In the genomic region with DNA sequence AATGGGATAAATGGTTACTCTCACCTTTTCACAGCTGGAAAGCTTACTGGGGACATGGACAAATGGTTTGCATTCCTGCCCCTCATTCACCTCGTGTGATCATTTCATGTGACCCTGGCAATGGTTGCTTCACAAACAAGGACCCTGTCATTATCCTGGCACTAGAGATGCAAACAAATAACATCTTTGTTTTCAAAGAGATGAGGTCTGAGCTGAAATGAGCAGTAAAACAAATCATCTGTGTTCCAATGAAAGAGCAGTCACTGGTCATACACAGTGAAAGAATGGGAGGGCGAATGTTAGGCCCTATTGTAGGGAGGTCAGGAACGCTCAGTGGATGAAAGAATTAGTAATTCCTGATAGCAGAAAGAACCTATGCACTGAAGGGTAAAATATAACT, we compare ENCODE assay signal across 29 mouse cellular contexts.
DNase-seq lines count a peak whose midpoint lies in the region; ATAC-seq lines count a peak whose summit lies in the region.
"Had no signal": no experiment of that assay in that cellular context is flagged by ENCODE, and none has a peak within 500 bp of the region (broad histone marks: within the 10 kb centered on the region; RNA-seq: fewer than 3 reads in every experiment).

No protein-coding gene starts in this region.

- no peak overlapping the region for H3K27ac ChIP-seq in hindbrain, embryonic 13.5 days
- H3K27ac ChIP-seq: gastrocnemius, adult 2 months; heart, adult 2 months; limb, embryonic 10.5 days; limb, embryonic 15.5 days; liver, embryonic 13.5 days; neural tube, embryonic 15.5 days had no signal

- H3K9me3 ChIP-seq in hindbrain, embryonic 13.5 days, result no peaks in the 10 kb centered on the region
- H3K9me3 ChIP-seq: G1E; heart, embryonic 12.5 days; limb, embryonic 10.5 days; limb, embryonic 15.5 days; liver, embryonic 13.5 days; neural tube, embryonic 15.5 days had no signal

- 56% methylated on average over 3 of the region's 3 CpGs for WGBS in hindbrain, embryonic 13.5 days

- no peak overlapping the region for H3K4me3 ChIP-seq in hindbrain, embryonic 13.5 days
- H3K4me3 ChIP-seq: gastrocnemius, adult 2 months; heart, adult 2 months; heart, embryonic 12.5 days; limb, embryonic 10.5 days; limb, embryonic 15.5 days; liver, embryonic 13.5 days; neural tube, embryonic 15.5 days had no signal

- no peak for ATAC-seq in hindbrain, embryonic 13.5 days (ENCODE audit: low FRiP score)
- ATAC-seq: forebrain, embryonic 14.5 days; lung, postnatal 0 days had no signal

- DNase-seq in cerebellum, adult 9-11 months, result peak; percentile 13
- no peak for DNase-seq in cerebellum, postnatal 4 days (ENCODE audit: low spot score in 2 of 2)
- DNase-seq in layer of hippocampus, adult 9-11 months, result peak; percentile 60
- no peak for DNase-seq in layer of hippocampus, postnatal 10 days (ENCODE audit: low spot score in 2 of 2)
- DNase-seq in right cerebral cortex, adult 18-20 months, result peak; percentile 8
- DNase-seq in right cerebral cortex, adult 2 months (ENCODE audit: low spot score in 2 of 2), result no peak
- DNase-seq: cerebellum, adult 11 months; cerebellum, postnatal 14 days; kidney, adult 11 months; kidney, postnatal 14 days; liver, embryonic 13.5 days; lung, adult 18-20 months; midbrain, embryonic 14.5 days; retina, postnatal 1 day; spleen, adult 18-20 months; thymus, adult 18-20 months; thymus, postnatal 25 days had no signal

- no peaks in the 10 kb centered on the region for H3K36me3 ChIP-seq in hindbrain, embryonic 13.5 days
- H3K36me3 ChIP-seq: G1E; heart, embryonic 12.5 days; limb, embryonic 10.5 days; limb, embryonic 15.5 days; liver, embryonic 13.5 days; neural tube, embryonic 15.5 days had no signal

- H3K27me3 ChIP-seq in hindbrain, embryonic 13.5 days, result no peaks in the 10 kb centered on the region
- H3K27me3 ChIP-seq: heart, embryonic 12.5 days; limb, embryonic 15.5 days; liver, embryonic 13.5 days; neural tube, embryonic 15.5 days; Patski had no signal

- peaks cover 4% of the 10 kb centered on the region for H3K4me1 ChIP-seq in hindbrain, embryonic 13.5 days (replicated peaks)
- H3K4me1 ChIP-seq: limb, embryonic 10.5 days; liver, embryonic 13.5 days; neural tube, embryonic 15.5 days had no signal

- H3K4me2 ChIP-seq in hindbrain, embryonic 13.5 days, result no peak overlapping the region
- H3K4me2 ChIP-seq: heart, embryonic 12.5 days; hindbrain, embryonic 14.5 days; limb, embryonic 15.5 days; liver, embryonic 13.5 days; neural tube, embryonic 15.5 days had no signal

- H3K9ac ChIP-seq in hindbrain, embryonic 13.5 days, result no peak overlapping the region
- H3K9ac ChIP-seq: heart, embryonic 12.5 days; hindbrain, embryonic 14.5 days; limb, embryonic 15.5 days; liver, embryonic 13.5 days; neural tube, embryonic 15.5 days had no signal

Comparison
In these comparisons a context has a peak if more than half of its experiments do, and no peak if none do; other contexts are left out.
1. DNase-seq: peak in cerebellum, adult 9-11 months (single experiment), layer of hippocampus, adult 9-11 months (single experiment) and right cerebral cortex, adult 18-20 months (single experiment); none in cerebellum, postnatal 4 days (0 of 2), layer of hippocampus, postnatal 10 days (0 of 2) and right cerebral cortex, adult 2 months (0 of 2).